Mouse (Mus musculus) activated CD4-positive, CD25-positive, alpha-beta regulatory T cell (primary cell): ENCODE measurements around the gene Gm28778. TPM values are rescaled to one million over a fixed set of nuclear protein-coding genes. Genes with fewer than 3 reads are reported as not detected.

Experiments used
- polyA plus RNA-seq, 2 experiments: library from polyadenylated mRNA; unstranded; fragments of 100-300 nt; shearing (Covaris generic); gene quantifications; one replicate each; pipeline ENCODE4 v1.2.1; 2017

Gene Gm28778
- 1 to 10 TPM in 1 of 2 experiments, not detected in 1; 1.1 TPM for polyA plus RNA-seq

DNA sequence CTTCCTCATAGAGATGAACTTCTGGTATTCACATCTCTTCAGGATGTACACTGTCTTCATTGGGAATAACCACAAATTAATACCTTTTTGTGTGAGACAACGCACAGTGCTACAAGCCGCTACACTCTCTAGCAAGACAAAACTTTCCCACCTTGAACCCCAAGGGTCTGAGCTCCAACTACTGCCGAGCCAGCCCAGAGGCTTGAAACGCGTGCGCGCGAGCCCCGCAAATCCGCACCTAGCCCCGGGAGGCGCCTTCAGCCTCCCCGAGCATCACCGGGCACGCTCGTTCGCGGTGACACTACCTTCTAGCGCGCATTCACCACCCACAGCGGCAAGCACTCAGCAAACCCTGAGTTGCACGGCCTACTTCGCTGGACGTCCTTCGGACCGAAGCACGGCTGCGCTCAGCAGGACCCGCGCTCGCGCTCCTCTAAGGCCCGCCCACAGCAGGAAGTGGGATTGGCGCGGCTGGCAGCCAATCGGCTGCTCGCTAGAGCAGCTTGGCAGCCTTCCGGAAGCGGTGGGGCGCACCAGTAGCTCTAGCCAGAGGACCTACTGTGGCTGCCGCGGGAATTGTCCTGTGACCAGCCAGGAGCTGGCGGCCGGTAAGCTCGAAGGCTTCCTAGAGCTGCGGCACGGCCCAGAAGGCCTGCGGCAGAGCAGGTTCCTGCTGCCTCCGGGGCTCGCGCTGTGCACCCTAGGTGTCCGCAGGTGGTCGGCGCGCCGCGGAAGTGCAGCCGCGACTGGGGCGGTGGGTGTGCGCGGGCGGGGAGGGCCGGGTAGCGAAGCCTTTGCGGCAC is at the start of gene Gm28778, which contains the start of the genes Pms1 and Ormdl1:
Gene Gm28778, plus strand, starts transcription at position 531 of the 803 bp plus-strand sequence.
Gene Pms1, minus strand, starts transcription at position 438 of the 803 bp plus-strand sequence.
Gene Ormdl1, plus strand, starts transcription at position 515 of the 803 bp plus-strand sequence.

DNA sequence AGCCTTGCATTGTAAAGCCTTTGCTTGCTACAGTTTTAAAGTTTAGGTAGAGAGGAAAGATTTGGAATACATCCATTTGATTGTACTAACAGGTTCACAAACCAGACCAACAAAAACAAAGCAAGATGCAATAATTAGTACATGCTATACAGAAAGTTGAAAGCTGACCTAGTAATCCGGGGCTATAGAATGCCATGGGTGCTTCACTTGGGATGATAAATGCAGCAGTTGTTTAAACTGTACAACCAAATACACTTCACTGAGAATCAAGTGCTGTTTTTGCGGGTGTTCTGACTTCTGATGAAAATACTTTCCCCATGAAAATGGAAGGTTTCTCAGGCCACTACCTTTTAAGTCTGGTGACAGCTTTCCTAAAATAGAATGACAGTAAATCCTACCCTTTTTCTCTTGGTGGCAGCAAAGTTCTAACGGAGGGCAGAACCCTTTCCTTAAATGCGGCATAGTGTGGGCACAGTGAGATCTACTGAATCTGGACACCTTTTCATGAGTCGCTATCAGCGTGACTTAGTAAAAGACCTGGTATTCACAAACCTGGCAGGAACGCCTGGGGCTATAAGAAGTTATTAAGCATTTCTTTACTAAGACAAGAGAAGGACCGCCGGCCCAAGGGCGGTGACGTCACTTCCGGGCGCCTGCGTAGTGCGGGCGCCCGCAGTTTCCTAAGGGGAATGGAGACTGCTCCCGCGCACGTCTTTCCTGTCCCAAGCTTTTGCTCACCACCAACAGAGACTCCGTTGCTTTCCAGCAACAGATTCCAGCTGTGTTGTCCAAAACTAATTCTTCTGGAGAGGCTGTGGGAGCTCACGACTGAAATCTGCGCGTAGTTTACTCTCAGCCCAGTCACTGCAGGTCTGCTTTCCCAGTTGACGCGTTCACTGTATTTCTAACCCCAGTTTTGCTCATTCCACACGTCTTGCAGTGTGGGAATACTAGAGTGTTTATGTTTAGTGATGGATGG is 16.4 kb downstream of the Gm28778 start, which contains the start of gene Osgepl1:
Gene Osgepl1, plus strand, starts transcription at position 636 of the 979 bp plus-strand sequence.

DNA sequence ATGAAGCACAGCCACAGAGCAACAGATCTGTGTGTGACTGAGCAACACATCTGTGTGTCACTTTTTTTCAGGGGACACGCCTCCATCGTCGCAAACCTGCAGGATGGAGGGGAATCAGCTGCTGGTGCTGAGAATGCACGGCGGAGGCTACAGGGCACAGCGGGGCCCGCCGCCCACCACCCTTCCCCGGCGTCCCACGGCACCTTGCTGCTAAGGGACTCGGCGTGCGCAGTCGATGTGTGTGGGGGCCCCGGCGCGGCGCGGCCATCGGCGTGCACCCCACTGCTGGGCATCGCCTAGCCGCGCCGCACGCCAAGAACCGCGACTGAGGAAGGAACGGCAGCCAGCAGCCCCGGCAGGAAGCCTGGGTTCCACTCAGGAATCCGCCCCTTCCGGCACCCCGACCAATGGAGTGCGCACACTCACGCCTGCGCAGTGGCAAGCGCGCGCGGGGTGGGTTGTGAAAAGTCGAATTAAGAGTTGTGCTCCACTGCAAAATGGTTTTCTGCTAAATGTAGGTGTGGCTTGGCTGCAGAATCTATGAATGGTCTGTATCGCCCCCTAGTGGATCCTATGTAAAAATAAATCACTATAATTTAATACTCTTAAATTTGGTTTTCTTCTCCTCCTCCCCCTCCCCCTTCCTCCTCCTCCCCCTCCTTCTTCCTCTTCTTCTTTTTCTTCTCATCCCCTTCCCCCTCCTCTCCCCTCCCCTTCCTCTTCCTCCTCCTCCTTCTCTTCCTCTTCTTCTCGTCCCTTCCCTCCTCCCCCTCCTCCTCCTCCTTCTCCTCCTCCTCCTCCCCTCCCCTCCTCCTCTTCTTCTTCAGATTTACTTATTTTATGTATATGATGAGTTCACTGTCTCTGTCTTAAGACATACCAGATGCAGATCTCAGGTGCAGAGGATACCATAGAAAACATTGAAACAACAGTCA is 55.7 kb downstream of the Gm28778 start, which contains the start of the genes Asdurf, Gm28551 and Asnsd1:
Gene Asdurf, minus strand, starts transcription at position 293 of the 935 bp plus-strand sequence.
Gene Gm28551, minus strand, starts transcription at position 341 of the 935 bp plus-strand sequence.
Gene Asnsd1, minus strand, starts transcription at position 426 of the 935 bp plus-strand sequence.

Other genes starting within 250 kb of the Gm28778 start
- not detected for gene Mstn, start 235.5 kb upstream of the Gm28778 start, polyA plus RNA-seq
- not detected for gene 1700019A02Rik, start 109.5 kb upstream of the Gm28778 start, polyA plus RNA-seq
- gene Pms1, start 93 bp upstream of the Gm28778 start, polyA plus RNA-seq, result 10 to 100 TPM; 13.7 to 26.6 TPM
- gene Ormdl1, start within 50 bp of the Gm28778 start, polyA plus RNA-seq, result 10 to 100 TPM; 64.7 to 76.4 TPM
- 10 to 100 TPM in 1 of 2 experiments, 1 to 10 TPM in 1; 7.6 to 15.3 TPM for gene Osgepl1, start 16.5 kb downstream of the Gm28778 start, polyA plus RNA-seq
- not detected for gene Asdurf, start 55.5 kb downstream of the Gm28778 start, polyA plus RNA-seq
- under 1 TPM; 0.06 to 0.14 TPM for gene Gm28551, start 55.6 kb downstream of the Gm28778 start, polyA plus RNA-seq
- 10 to 100 TPM; 58.6 to 71.3 TPM for gene Asnsd1, start 55.6 kb downstream of the Gm28778 start, polyA plus RNA-seq